Mouse (Mus musculus) adrenal gland, postnatal 10 days (tissue): ENCODE data around the gene Klrb1c. TPM values are rescaled to one million over a fixed set of nuclear protein-coding genes. Genes with fewer than 3 reads are reported as not detected.
A peak's percentile ranks its signal among the peaks of the same experiment; 100 is the strongest.
"Not testable (repeated sequence)": the region's sequence is repeated elsewhere in the genome, so short reads cannot be mapped to it uniquely, and the experiment has no call there.

Experiments
- DNase-seq: peaks from one replicate; pipeline ENCODE4 v3.0.0; 2021; ENCODE audit warnings: mixed read lengths
- total RNA-seq, 2 experiments: library from RNA; stranded (reverse); gene quantifications; 2 replicates each; pipeline ENCODE4 v1.2.3; 2021

The Klrb1c gene
- total RNA-seq, 2 experiments from 2014 or later, result 0.54 to 0.55 TPM

DNA sequence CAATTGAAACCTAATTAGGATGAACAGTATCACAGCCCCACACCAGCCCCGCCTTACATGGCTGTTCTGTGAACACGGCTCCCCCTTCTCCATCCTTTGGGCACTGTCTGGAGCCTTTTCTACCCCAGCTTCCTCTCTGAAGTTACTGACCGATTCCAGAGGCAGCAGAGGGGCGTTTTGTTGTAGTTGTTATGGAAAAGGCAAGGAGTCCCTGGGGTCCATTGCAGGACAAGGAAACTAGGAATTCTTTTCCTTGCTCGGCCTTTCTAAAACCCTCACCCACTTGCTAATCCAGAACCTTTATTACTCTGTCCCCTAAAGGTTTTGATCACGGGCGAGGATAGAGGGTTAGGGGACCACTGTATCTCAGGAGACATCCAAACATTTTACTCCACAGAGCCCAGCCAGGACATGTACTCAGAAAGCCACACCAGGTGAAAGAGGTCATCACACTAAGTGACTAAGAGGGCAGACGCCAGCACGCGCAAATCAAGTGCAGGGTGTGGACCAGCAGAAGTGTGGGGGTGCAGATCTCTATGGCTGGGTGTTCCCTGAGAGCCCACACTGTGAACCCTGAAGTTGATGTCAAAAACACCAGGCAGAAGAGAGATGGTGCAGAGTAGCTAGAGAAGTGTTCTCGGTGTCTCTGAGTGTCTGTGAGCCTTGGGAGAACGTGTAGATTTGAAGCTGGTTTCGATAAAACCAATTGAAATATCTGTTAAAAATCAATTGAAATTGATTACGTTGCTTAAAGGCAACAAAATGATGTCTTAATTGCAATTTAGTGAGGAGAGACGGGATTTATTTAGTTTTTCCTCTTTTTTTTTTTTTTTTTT, 9.1 kb upstream of the Klrb1c start:
- DNase-seq, result no peak

DNA sequence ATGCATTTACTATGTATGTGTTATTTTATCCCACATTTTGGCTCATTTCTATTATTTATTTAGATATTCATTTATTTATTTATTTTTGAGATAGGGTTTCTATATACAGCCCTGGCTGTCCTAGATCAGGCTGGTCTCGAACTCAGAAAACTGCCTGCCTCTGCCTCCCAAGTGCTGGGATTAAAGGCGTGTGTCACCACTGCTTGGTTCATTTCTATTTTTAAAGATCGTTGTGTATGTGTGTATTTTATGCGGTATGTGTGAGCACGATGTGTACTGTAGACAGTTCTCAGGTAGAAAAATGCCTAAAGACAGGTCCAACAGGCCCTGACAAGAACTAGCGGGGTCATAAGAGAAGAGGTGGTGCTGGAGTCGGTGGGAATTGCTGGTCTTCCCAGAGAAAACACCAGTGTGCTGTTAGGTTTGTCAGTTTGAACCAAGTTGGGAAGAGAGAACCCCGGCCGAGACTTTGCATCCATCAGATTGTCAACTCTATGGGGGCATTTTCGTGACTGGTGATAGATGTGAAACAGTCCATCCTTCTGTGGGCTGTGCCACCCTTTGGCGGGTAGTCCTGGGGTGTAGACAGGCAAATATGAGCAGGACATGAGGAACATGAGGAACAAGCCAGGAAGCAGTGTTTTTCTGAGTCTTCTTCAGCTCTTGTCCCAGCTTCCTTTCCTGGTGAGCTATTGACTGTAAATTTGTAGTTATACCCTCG, 8.3 kb upstream of the Klrb1c start:
- no peak for DNase-seq

DNA sequence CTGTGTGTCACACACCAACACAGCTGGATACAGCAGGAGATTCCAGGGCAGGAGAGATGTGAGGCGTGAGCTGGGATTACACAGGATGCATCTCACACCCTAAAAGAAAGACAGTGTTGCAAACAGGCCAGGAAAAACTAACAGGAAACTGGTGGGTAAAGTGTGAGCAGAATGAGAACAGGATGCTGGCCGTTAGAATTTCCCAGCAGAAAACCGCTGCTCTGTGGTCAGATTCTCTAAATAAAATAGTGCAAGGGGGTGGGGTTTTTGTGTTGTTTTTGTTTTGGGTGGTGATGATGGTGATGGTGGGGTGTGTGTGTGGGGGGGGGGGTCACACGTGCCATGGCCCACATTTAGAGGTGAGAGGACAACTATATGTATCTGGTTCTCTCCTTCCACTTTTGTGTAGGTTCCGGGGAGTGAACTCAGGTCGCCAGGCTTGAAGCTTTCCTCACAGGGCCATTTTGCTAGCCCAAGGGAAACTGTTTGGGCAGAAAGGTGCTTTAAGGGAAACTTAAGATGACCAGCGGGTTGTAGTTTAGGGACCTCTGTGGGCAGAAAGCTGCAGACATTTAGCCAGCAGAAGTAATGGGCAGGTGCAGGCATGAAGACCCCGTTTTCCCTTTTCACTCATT, 7.4 kb upstream of the Klrb1c start:
- DNase-seq, result no peak

DNA sequence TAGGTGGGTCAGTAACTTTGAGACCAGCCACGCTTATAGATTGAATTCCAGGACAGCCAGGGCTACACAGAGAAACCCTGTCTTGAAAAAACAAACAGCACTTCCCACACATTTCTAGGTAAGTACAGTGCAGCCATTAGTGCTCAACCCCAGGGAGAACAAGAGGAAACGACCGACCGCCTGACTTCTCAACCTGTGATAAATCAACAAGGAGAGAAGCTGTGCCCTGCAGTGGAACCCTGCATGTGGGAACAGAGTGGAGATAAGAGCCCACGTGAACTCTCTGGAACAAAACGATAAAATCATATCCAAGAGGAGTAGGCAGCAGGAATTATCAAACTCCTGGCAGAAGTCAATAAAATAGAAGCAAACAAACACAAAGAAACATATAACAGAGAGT, 4.7 kb upstream of the Klrb1c start:
- no peak for DNase-seq

DNA sequence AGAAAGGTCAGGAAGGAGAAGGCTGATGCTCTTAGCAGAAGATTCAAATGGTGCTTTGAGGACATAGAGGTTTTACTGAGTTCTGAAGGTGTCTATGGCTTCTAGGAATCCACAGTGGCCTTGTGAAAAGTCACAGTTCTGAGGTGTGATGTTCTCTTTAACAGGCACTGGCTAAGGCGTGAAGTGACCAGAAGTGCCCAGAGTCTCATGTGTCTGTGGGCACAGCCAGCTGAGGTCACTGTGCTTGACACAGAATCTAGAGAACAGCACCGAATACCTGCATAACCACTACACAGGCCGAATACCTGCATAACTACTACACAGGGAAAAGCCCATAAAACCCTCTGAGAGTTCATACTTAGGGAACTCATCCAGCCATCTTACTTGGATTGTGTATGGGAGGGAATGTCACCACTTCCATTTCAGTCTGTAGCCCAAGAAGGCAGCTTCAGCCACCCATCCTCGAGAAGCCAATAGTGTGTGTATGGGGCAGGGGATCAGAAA, 1.5 kb upstream of the Klrb1c start:
- not testable (repeated sequence) for DNase-seq

DNA sequence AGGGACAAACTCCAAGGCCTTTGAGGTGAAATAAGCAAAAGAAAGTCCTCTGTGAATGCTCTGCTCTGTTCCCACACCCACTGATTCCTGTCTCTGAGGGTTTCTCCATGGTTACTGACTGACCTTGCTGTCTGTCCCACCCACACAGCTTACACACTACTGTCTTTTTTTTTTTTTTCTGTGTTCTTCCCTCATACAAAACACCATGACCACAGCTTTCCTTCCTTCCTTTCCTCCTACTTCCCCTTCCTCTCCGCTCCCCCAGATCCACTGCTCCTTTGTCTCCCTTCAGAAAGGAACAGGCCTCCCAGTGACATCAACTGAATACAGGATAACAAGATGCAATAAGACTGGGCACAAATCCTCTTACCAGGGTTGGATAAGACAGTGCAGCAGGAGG, 498 bp downstream of the Klrb1c start:
- DNase-seq, result no peak

DNA sequence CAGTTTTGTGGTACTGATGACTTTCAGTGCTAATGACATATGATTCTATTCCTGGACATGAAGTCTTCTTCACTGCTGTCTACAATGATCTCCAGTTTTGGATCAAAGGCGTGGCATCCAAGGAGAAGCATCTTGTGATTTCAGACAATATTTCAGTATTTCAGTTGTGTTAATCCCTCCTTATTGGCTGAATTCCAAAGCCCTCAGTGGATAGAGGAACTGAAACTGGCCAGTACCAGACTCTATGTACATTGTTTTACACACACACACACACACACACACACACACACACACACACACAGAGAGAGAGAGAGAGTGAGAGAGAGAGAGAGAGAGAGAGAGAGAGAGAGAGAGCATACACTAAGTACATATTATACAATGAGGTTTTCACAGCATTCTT, 2.6 kb downstream of the Klrb1c start:
- DNase-seq, result not testable (repeated sequence)

DNA sequence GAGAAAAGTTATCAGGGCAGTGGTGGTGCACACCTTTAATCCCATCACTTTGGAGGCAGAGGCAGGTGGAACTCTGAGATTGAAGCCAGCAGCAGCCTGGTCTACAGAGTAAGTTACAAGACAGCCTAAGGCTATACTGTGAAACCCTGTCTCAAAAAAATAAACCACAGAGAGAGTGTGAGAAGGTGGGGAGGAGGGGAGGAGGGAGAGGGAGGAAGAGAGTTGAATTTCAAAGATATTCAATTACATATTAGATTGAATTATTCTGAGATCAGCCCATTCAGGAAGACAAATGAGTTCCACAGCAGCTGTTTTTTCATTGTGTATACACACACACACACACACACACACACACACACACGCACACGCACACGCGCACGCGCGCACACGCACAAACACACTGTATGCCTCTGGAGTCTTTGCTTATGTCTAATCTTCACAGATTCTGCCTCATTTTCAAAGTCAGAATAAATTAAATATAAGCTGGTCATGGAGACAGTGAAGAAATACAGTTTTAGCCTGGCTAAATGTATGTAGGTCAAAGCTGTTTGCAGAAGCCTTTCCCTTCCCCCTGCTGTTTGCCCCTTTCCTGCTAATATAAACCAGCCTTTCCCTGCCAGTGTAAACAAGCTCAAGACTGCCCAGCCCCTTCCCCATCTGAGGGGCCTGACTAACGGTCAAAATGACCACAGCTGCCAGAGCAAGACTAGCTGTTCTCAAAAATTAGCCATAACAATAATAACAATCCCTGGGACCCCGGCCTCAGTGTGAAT, 19.3 kb downstream of the Klrb1c start:
- no peak for DNase-seq

DNA sequence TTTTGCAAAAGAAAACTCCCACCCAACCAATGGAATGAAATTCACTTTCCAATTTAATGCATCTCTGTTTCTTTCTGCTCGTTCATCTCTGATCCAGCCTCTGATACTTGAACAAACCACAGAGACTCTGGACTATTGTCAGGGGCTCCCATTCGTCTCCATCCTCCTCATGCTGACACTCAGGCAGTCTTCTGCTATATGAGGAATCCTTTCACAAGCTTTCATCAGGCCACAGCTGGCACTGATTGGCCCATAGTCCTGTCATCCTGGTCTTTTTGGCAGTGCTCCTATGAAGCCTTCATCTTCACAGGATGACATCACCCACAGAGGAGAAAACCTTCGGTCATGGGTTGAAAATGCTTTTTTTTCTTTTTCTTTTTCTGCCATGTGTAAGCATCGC, 21.0 kb downstream of the Klrb1c start:
- DNase-seq, result no peak

DNA sequence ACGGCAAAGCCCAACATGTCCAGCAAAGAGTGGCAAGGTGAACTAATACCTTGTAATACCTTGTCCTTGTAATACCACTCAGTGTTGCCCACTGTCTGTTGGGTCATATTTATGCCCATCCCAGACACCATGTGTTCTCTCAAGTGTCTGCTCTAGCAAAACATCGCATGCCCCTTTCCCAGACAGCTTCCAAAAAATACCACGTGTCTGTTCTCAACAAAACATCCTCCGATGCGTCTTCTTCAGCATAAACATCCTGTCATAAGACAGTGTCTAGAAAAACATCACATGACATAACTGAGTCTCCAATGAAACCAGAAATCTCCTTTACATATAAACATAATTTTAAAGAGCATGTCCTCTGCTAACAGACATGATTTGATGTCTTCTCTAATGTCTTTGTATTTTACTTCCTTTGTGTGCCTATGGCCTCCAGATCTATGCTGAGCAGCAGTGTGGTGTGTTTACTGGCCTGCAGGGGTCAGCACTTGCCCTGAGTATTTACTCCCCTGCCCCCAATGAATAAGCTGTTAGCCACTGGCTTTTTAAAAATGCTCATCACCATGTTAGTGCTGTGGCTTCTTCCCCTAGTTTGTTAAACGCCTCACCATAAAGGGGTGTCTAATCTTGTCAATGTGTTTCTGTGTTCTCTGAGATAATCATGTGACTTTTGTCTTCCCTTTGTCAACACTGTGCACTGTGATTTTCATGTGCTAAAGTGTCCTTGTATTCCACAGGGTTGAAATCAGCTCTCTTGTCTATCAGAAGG, 22.3 kb downstream of the Klrb1c start:
- peak; percentile 50 for DNase-seq

DNA sequence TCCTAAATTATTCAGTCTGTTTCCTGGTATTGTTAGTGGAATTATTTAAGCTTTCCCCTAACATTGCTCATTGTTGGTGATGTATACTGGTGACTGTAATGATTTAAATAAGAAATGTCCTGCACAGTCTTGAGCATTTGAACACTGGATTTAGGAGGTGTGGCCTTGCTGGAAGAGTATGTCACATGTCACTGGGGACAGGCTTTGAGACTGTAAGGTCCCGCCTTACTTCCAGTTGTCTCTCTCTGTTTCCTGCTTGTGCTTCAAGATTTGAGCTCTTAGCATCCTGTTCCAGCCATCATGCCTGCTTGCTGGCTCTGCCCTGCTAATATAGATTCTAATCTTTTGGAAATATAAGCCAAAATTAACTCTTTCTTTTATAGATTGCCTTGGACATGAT, 23.8 kb downstream of the Klrb1c start:
- DNase-seq, result no peak

DNA sequence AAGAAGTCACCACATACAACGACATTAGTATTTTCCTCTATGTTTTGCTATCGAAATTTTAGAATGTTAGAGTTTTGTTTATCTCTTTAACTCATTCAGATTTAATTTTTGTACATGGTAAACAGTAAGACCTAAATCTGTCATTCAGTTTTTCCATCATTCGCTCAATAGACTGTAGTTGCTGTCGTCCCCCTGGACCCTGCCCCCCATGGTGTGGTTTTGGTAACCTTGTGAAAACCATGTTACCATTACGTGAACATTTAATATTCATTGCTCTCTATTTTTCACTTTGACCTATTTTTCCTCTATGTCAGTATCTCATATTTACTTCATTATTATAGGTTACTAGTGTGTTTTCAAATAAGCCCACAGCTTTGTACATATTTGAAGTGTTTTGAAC, 24.4 kb downstream of the Klrb1c start:
- no peak for DNase-seq

DNA sequence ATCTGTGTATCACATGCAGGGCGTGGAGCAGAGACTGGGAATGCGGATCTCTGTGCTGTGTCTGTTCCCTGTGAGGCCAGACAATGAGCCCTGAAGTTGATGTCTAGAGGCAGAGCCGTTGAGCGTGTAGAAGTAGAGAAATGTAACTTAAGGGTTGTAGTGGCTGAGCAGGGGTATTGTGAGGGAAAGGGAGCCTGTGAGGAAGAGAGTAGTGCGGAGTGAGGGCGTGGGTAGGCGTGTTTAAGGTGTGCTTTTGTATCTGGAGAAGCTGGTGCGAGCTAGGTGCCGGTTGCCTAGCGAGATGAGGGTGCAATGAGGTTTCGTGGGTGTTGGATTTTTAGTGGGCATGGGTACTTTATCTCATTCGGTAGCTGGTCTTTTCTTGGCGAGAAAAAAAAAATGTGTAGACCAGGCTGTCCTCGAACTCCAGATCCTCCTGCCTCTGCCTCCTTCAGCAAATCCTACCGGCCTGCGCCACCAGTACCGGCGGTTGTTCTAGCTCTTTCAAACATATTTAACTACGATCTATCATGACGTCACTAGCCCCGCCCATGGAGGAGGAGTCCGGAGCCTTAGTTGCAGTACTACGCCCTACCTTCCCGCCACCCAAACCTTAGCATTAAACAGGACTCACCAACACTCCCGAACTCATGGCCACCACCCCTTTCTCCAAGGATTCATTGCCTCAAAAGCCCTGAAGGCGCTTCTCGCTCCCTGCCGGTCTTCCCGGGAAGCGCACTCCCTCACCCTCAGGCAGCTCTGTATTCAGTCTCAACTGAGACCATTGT, 25.1 kb downstream of the Klrb1c start:
- DNase-seq, result peak; percentile 93

DNA sequence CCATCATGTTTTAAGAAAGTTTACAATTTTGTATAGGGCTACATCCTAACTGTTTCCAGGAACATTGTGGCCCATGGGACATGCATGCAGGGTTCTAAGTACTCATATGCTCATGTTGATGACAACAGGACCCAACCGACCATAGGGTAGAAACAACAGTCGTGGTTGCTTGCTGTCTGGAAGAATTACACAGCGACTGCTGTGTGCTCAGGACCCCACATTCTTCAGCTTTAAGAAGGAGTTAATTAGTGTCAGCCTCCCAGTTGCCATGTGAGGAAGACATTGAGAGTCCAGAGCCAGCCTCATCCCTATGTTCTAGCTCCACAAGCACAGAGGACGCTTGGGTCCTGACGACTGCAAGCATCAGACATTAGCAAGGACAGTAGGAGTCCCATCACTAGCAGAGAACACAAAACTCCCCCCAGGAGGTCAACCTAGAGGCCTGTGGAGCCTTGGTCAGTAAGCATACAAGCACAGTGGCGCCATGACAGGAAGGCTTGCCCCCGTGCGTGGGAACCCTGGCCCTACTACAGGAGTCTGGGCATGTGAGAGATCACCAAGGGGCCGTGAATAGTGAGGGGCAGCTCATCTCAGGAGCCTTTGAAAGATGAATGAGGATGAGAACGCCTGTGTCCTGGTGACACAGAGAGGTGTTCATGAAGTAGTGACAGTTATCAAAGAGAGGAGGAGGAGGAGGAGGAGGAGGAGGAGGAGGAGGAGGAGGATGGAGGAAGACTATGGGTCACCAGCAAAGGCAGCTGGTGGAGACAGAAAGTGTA, 25.9 kb downstream of the Klrb1c start:
- DNase-seq, result not testable (repeated sequence)

DNA sequence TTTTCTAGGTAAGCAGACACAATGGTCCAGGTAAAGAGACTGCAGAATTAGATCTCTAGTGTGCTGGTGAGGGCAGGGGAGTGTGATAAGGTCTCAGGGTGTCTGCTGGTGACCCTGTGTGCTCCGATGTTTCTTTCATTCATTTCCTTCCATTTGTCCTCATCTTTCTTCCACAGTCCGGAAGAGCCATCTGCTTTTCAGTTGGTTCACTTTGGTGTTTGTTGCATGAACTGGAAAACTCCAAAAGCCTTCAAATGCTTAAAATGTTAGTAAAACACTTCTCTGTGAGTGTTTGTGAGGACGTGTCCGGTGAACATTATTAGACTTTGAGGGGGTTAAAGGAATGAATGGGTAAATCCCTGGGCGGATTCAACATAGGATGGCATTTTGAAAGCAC, 27.9 kb downstream of the Klrb1c start:
- no peak for DNase-seq

DNA sequence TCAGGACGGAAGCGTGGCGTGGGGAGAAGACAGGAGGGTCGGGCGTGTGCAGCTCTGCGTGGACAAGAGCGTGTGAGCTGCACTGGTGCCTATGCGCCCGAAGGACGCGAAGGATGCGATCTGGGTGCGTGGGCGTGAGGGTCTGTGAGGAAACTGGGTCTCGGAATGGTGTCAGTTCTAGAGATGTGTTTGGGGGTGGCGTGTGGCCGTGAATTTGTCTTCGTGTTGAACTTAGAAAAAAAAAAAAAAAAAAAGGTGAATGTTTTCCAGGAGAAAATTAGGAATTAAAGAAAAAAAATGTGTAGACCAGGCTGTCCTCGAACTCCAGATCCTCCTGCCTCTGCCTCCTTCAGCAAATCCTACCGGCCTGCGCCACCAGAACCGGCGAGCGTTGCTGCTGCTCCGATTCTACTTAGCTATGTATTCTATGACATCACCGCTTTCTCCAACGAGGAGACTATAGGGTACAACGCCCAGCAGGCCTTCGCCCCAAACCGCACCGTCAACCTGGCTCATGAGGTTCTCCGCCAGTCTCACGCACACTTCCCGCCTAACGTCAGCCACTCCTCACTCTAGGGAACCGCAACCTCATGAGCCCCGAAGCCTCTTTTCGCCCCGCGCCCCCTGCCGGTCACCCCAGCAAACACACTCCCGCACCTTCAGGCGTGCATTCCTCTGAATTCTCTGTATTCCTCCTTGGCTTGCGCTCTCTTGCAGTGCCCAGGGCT, 28.4 kb downstream of the Klrb1c start:
- peak; percentile 92 for DNase-seq

DNA sequence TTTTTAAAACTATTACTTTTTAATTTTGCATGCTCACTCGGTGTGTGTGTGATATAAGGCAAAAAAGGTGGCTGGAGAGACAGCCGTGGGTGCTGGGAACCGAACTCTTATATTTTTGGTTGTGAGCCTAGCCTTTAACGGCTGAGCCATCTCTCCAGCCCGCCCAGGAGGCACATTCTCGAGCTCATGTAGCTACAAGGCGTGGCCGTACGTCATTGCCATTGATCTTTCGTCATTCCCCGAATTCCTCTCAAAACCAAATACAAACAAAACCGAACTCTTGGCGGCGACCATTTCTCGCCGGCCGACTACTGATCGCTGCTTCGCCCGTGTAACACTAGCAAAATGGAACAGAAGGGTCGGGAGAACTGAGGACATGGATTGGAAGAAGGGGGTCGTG, 29.0 kb downstream of the Klrb1c start:
- peak; percentile 95 for DNase-seq

DNA sequence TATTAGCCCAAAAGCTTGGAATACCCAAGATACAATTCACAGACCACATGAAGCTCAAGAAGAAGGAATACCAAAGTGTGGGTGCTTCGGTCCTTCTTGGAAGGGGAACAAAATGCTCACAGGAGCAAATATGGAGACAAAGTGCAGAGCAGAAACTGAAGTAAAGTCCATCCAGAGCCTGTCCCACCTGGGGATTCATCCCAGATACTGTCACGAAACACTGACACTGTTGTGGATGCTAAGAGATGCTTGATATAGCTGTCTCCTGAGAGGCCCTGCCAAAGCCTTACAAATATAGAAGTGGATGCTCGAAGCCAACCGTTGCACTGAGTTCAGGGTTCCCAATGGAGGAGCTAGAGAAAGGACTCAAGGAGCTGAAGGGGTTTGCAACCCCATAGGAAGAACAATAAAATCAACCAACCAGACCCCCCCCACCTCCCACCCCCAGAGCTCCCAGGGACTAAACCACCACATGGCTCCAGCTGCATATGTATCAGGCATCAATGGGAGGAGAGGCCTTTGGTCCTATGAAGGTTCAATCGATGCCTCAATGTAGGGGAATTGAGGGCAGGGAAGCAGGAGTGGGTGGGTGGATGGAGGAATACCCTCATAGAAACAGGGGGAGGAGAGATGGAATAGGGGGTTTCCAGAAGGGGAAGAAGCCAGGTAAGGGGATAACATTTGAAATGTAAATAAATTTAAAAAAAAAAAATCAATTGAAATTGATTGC, 29.6 kb downstream of the Klrb1c start:
- no peak for DNase-seq
